Mouse (Mus musculus): ENCODE measurements around the gene Stoml1.

- TF ChIP-seq CTCF (IDR thresholded peaks at IDR 0.05; ENCODE audit: extremely low read depth, insufficient read depth, insufficient read length, insufficient replicate concordance) (no peak), POLR2A (IDR thresholded peaks at IDR 0.05; ENCODE audit: low read depth, low read length) (no peak)
These were observed 30.5 kb downstream of the Stoml1 start for GRCm38 (mm10) chr9:58283431-58283830.

Data from spleen, adult 2 months (tissue).